ENCODE assay signal across 8 mouse cellular contexts in the genomic region with DNA sequence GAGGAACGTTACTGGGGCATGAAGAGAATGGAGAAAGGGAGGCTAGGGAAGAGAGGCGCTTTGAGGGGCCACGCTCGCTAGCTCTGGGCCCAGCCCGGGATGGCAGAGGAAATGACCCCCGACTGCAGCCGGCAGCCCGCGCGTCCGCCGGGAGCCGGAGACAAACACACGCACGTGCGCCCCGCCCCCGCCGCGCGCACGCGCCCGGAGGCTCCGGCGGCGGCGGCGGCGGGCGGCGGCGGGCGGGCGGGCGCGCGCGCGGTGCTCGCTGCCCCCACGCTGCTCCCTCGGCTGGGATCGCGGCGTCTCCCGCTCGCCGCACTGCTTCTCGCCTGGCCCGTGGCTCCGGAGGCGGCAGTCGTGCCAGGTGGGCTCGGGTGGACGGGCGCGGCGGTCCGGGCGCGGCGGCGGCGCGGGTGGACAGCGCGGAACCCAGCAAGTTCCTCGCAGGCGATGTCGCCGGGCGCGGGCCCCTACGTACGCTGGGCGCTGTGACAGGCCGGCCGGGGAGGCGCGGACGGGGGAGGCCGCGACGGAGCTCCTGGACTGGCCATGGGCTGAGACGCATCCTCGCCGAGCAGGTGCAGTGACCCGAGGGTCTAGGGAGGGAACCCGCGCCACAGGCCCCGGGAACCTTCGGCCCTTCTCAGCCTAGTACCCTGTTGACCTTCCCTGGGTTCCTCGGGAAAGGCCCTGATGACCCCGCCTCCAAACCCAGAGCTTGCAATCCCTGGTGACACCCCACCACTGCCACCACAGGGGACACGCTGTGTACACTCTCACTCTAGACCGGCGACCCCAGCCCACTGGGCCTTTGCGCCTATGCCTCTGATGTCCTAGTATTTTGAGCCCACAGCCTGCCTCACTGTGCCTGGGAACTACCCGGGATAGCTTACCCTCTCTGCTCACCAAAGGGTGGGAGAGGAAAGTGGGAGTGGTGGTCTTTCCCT. TPM values are rescaled to one million over a fixed set of nuclear protein-coding genes. Genes with fewer than 3 reads are reported as not detected.
DNase-seq lines count a peak whose midpoint lies in the region; ATAC-seq and TF ChIP-seq lines count a peak whose summit lies in the region.

Gene Amigo1 (plus strand): TSS at position 238 of the 950 bp plus-strand sequence.

- peak; percentile 71 for ATAC-seq in limb, embryonic 14.5 days (ENCODE audit: low FRiP score, low read depth)
- ATAC-seq in midbrain, embryonic 13.5 days = peak; percentile 84

- H3K4me2 ChIP-seq in limb, embryonic 14.5 days (replicated peaks; ENCODE audit: low read depth, low read length, severe bottlenecking) = peak within 1 kb of the TSS; percentile 92
- peak within 1 kb of the TSS; percentile 92 for H3K4me2 ChIP-seq in midbrain, embryonic 13.5 days (replicated peaks)

- WGBS in limb, embryonic 14.5 days = 3% methylated on average over 34 of the region's 100 CpGs
- WGBS in midbrain, embryonic 13.5 days = under 1% methylated on average over 92 of the region's 100 CpGs

- intact Hi-C loops in gastrocnemius, postnatal 14 days (cut with DNase I; ENCODE audit: low total_unique reads) = no loop called here

- no peak for TF ChIP-seq POLR2A in limb, embryonic 14.5 days (IDR thresholded peaks at IDR 0.05; ENCODE audit: borderline replicate concordance, extremely low read depth, insufficient read depth, insufficient read length)

- H3K9ac ChIP-seq in limb, embryonic 14.5 days (ENCODE audit: low read depth, low read length, severe bottlenecking) = peak within 1 kb of the TSS; percentile 71
- H3K9ac ChIP-seq in midbrain, embryonic 13.5 days (replicated peaks) = peak within 1 kb of the TSS; percentile 86

- H3K27me3 ChIP-seq in limb, embryonic 14.5 days (ENCODE audit: control insufficient read depth, insufficient read depth, low read length) = no peaks in the 10 kb centered on the region; the same call in 1 of the 2 replicates
- peaks cover 11% of the 10 kb centered on the region for H3K27me3 ChIP-seq in midbrain, embryonic 13.5 days

- 0 out of 2 replicates have a peak, but pooled peaks cover 6% of the 10 kb centered on the region for H3K36me3 ChIP-seq in limb, embryonic 14.5 days (ENCODE audit: control insufficient read depth, insufficient read depth, low read length)
- H3K36me3 ChIP-seq in midbrain, embryonic 13.5 days = peaks cover 15% of the 10 kb centered on the region

- H3K4me3 ChIP-seq in limb, embryonic 14.5 days (replicated peaks; ENCODE audit: low read length) = peak within 1 kb of the TSS; percentile 73
- H3K4me3 ChIP-seq in midbrain, embryonic 13.5 days (replicated peaks) = peak within 1 kb of the TSS; percentile 78

- H3K9me3 ChIP-seq in limb, embryonic 14.5 days (ENCODE audit: control insufficient read depth, low read length) = no peaks in the 10 kb centered on the region
- H3K9me3 ChIP-seq in midbrain, embryonic 13.5 days = no peaks in the 10 kb centered on the region

- no peak within 1 kb of the TSS for H3K27ac ChIP-seq in limb, embryonic 14.5 days (replicated peaks; ENCODE audit: low read depth, low read length)
- peak within 1 kb of the TSS; percentile 72 for H3K27ac ChIP-seq in midbrain, embryonic 13.5 days

- 0 out of 2 replicates have a peak, but pooled peaks cover 2% of the 10 kb centered on the region for H3K4me1 ChIP-seq in limb, embryonic 14.5 days (ENCODE audit: control insufficient read depth, insufficient read depth, low read length)
- peaks cover 40% of the 10 kb centered on the region for H3K4me1 ChIP-seq in midbrain, embryonic 13.5 days (replicated peaks)

- DNase-seq in urinary bladder, postnatal 14 days (ENCODE audit: low spot score) = peak; percentile 41
- no peak for DNase-seq in urinary bladder, postnatal 25 days (ENCODE audit: low spot score)
- peak; percentile 63 to 74 for DNase-seq in cerebellum, postnatal 14 days
- peak; percentile 61 for DNase-seq in gastrocnemius, postnatal 14 days
- DNase-seq in induced T-regulatory cell, adult 2 months (ENCODE audit: low read depth) = peak; percentile 68
- no peak for DNase-seq in limb, embryonic 14.5 days (ENCODE audit: low spot score)
- no peak for DNase-seq in urinary bladder, postnatal 36 days (ENCODE audit: low spot score in 2 of 2)

RNA-seq across cellular contexts. Expression of gene Amigo1, which starts in this region (rescaled TPM):
- total RNA-seq in gastrocnemius, postnatal 14 days (2021) = 10 to 100 TPM; 23.9 to 31.1 TPM
- 11.3 and 14.8 TPM in 2 replicates for polyA plus RNA-seq in limb, embryonic 14.5 days (2012; rRNA removed)
- 5.4 and 5.7 TPM in 2 replicates for polyA plus RNA-seq in limb, embryonic 14.5 days (2014; fragmentation: Nextera tagmentation; extraction: Ambion mirVana)
- polyA plus RNA-seq in midbrain, embryonic 13.5 days (2015; fragmentation: Nextera tagmentation; extraction: Ambion mirVana) = 9.9 and 11.0 TPM in 2 replicates

Comparison
In these comparisons a context has a peak if more than half of its experiments do, and no peak if none do; other contexts are left out.
1. DNase-seq: peak in urinary bladder, postnatal 14 days (single experiment), cerebellum, postnatal 14 days (2 of 2), gastrocnemius, postnatal 14 days (single experiment) and induced T-regulatory cell, adult 2 months (single experiment); none in urinary bladder, postnatal 25 days (single experiment), limb, embryonic 14.5 days (single experiment) and urinary bladder, postnatal 36 days (0 of 2).